Mouse (Mus musculus) bone marrow, adult 2 months (tissue): Measurements from ENCODE around the gene Sox5.

Experiments
- CTCF ChIP-seq: fragments of 200-500 bp; IDR thresholded peaks from 2 replicates; pipeline ENCODE4 v1.5.1; 2011; ENCODE audit warnings: low read length, control low read depth; ENCODE audit not compliant: control insufficient read depth, insufficient read depth
- POLR2A ChIP-seq: fragments of 200-500 bp; IDR thresholded peaks from 2 replicates; pipeline ENCODE4 v1.6.1; 2011; ENCODE audit warnings: low read depth, mild to moderate bottlenecking, control low read depth, low read length, borderline replicate concordance; ENCODE audit not compliant: control insufficient read depth

GRCm38 (mm10) chr6:143841109-143841638 is 940.6 kb downstream of the Sox5 start:
- no peak for TF ChIP-seq CTCF
- no peak for TF ChIP-seq POLR2A
